Mouse (Mus musculus) intestine, embryonic 16.5 days (tissue): Measurements from ENCODE around the gene Miga1. TPM values are rescaled to one million over a fixed set of nuclear protein-coding genes. Genes with fewer than 3 reads are reported as not detected.
"Not testable (repeated sequence)": the region's sequence is repeated elsewhere in the genome, so short reads cannot be mapped to it uniquely, and the experiment has no call there.

Experiments
- ATAC-seq: fragments of 200-750 bp; cut with Nextera tagmentation; 2 replicates; pipeline ENCODE4 v1.8.0; 2017; ENCODE audit warnings: moderate TSS enrichment, moderate library complexity
- H3K27ac ChIP-seq: fragments of 300-500 bp; sonication (generic); 2 replicates; pipeline ENCODE4 v1.5.1; 2014; ENCODE audit warnings: mild to moderate bottlenecking, low read length
- H3K27me3 ChIP-seq: fragments of 300-500 bp; sonication (generic); replicated peaks from 2 replicates; pipeline ENCODE4 v1.6.1; 2014; ENCODE audit warnings: low read length, control low read depth, mixed read lengths; ENCODE audit not compliant: control insufficient read depth, insufficient read depth
- H3K36me3 ChIP-seq: fragments of 300-500 bp; sonication (generic); 2 replicates; pipeline ENCODE4 v1.6.1; 2014; ENCODE audit warnings: low read length, control low read depth; ENCODE audit not compliant: control insufficient read depth, insufficient read depth
- H3K4me1 ChIP-seq: fragments of 300-500 bp; sonication (generic); 2 replicates; pipeline ENCODE4 v1.6.1; 2014; ENCODE audit warnings: low read length, control low read depth, mixed read lengths; ENCODE audit not compliant: control insufficient read depth, insufficient read depth
- H3K4me2 ChIP-seq: fragments of 300-500 bp; sonication (generic); 2 replicates; pipeline ENCODE4 v1.6.1; 2014; ENCODE audit warnings: low read depth, low read length, control low read depth
- H3K4me3 ChIP-seq: fragments of 300-500 bp; sonication (generic); 2 replicates; pipeline ENCODE4 v1.5.1; 2014; ENCODE audit warnings: mild to moderate bottlenecking, low read length
- H3K9ac ChIP-seq: fragments of 300-500 bp; sonication (generic); 2 replicates; pipeline ENCODE4 v1.6.1; 2014; ENCODE audit warnings: low read depth, low read length
- H3K9me3 ChIP-seq: fragments of 300-500 bp; sonication (generic); 2 replicates; pipeline ENCODE4 v1.6.1; 2016; ENCODE audit warnings: low read length, control low read depth; ENCODE audit not compliant: control insufficient read depth
- WGBS: fragments of 180-500 bp; shearing (Covaris S2); extraction: QIAGEN DNeasy Blood & Tissue Kit; methylation state at CpG from one replicate; pipeline ENCODE4 v1.1.7; 2014; 5-methylcytosine and 5-hydroxymethylcytosine counted together
- polyA plus RNA-seq: library from polyadenylated mRNA; unstranded; fragments of >200 nt; fragmentation: Nextera tagmentation; extraction: Ambion mirVana; gene quantifications from 2 replicates; pipeline ENCODE4 v1.2.1, GENCODE M21; 2015

Gene Miga1
- polyA plus RNA-seq, 1 experiment from 2014 or later = 13.5 TPM

DNA sequence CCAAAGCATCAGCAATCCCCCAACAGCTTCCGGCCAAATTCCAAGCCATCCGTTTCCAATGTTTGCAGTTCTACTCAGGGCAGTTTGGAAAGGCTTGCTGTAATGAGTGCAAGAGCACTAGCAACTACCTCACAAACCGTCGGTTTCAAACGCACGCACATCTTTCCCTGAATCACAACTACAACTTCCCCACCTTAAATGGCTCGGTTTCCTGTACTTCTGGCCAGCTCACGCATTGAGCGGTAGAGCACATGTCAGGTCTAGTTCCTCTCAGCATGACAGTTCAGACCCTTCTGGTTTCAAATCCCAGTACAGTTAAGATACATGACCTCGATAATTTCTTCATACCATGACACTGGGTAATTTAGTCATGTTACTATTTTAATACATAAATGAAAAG is 6.6 kb downstream of the Miga1 start:
- Histone ChIP-seq H3K4me3 (no peak overlapping the region), H3K36me3 (peaks cover 12% of the 10 kb centered on the region; the same call in 1 of the 2 replicates), H3K9me3 (no peaks in the 10 kb centered on the region), H3K9ac (no peak overlapping the region), H3K4me1 (no peaks in the 10 kb centered on the region), H3K27ac (no peak overlapping the region), H3K27me3 (no peaks in the 10 kb centered on the region), H3K4me2 (no peak overlapping the region)
- no peak for ATAC-seq
- WGBS = 94% methylated on average over 10 of the region's 10 CpGs

DNA sequence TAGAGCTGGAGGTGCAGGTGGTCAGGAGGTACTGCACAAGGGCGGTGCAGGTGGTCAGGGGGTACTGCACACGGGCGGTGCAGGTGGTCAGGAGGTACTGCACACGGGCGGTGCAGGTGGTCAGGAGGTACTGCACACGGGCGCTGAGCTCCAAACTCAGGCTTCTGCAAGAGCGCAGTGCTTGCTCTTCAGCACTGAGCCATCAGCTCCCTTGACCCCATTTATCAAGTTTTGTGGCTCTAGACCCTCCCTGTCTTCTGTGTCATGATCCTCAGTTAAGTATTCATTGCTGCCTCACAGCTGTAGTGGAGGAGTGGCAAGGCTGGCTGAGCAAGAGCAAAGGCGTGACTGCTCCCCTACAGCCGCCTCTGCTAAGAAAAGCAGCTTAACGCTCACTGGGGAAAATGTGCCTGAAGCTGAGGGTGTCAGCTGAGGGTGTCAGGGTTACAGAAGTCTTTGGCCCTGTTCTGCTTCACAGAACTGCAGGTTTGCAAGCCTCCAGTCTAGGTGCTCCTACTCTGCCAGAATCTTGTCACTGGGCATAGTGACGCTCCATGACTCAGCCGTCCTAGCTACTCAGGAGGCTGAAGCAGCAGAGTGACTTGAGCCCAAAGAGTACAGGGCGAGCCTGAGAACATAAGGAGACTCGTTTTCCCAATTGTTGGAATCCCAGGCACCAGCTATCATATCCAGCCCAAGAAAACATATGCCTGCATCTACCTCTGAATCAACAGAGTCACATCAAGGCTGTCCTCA is 7.5 kb downstream of the Miga1 start:
- Histone ChIP-seq H3K4me1 (no peaks in the 10 kb centered on the region), H3K27me3 (no peaks in the 10 kb centered on the region)

GRCm38 (mm10) chr3:152332104-152332503 is 8.1 kb downstream of the Miga1 start:
- Histone ChIP-seq H3K27ac (no peak overlapping the region), H3K4me3 (no peak overlapping the region), H3K36me3 (peaks cover 12% of the 10 kb centered on the region; the same call in 1 of the 2 replicates), H3K4me1 (no peaks in the 10 kb centered on the region), H3K9ac (no peak overlapping the region), H3K27me3 (no peaks in the 10 kb centered on the region), H3K9me3 (no peaks in the 10 kb centered on the region), H3K4me2 (no peak overlapping the region)
- WGBS = 95% methylated on average over 4 of the region's 6 CpGs
- 0 out of 2 replicates have a peak, but pooled peaks have one; percentile 38 for ATAC-seq

More for the DNA sequence above, 7.5 kb downstream of the Miga1 start:
- Histone ChIP-seq H3K9me3 (no peaks in the 10 kb centered on the region), H3K9ac (no peak overlapping the region), H3K36me3 (peaks cover 12% of the 10 kb centered on the region; the same call in 1 of the 2 replicates), H3K4me3 (no peak overlapping the region), H3K27ac (no peak overlapping the region), H3K4me2 (no peak overlapping the region)
- ATAC-seq = peak; percentile 56
- 91% methylated on average over 15 of the region's 15 CpGs for WGBS

DNA sequence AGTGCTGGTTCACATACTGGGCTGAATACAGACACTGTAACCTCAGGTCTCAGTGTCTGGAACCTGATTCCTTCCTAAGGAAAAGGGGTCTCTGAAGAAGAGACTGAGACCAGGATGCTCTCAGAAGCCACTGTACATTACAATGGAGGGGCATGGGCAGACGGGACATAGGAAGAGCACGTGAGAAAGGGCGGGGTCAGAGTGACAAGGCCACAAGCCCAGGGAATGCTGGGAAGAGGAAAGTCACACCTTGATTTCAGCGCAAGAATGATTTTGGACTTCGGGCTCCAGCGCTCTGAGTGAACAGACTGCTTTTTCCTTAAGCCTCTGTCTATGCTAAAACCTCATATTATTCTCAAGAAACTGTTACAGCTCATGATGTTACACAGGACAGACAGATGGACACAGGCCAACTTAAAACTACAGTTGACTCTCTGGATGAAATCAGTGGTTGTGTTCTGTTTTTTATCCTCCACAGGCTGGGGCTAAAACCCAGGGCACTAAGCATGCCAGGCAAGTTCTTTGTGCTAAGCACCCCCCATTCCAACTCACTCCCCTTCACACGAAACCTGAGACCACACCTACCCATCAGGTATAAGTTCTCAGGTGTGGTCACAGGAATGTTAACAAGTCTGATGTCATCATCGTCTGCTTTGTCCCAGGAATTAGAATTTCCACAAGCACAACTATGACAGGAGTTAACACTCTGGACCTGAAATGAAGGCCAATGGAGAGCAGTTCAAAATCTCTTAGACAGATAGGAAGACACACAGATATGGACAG is 18.3 kb downstream of the Miga1 start:
- H3K9ac ChIP-seq = no peak overlapping the region
- peak overlapping the region; percentile 50 for H3K27ac ChIP-seq
- no peaks in the 10 kb centered on the region for H3K9me3 ChIP-seq
- H3K36me3 ChIP-seq = no peaks in the 10 kb centered on the region
- ATAC-seq = peak; percentile 85
- H3K4me1 ChIP-seq = no peaks in the 10 kb centered on the region
- no peak overlapping the region for H3K4me3 ChIP-seq
- no peak overlapping the region for H3K4me2 ChIP-seq
- 73% methylated on average over 8 of the region's 8 CpGs for WGBS
- no peaks in the 10 kb centered on the region for H3K27me3 ChIP-seq

- 89% methylated on average over 10 of the region's 10 CpGs for WGBS
- H3K4me1 ChIP-seq = no peaks in the 10 kb centered on the region
These were observed 19.1 kb downstream of the Miga1 start for GRCm38 (mm10) chr3:152320972-152321645.

DNA sequence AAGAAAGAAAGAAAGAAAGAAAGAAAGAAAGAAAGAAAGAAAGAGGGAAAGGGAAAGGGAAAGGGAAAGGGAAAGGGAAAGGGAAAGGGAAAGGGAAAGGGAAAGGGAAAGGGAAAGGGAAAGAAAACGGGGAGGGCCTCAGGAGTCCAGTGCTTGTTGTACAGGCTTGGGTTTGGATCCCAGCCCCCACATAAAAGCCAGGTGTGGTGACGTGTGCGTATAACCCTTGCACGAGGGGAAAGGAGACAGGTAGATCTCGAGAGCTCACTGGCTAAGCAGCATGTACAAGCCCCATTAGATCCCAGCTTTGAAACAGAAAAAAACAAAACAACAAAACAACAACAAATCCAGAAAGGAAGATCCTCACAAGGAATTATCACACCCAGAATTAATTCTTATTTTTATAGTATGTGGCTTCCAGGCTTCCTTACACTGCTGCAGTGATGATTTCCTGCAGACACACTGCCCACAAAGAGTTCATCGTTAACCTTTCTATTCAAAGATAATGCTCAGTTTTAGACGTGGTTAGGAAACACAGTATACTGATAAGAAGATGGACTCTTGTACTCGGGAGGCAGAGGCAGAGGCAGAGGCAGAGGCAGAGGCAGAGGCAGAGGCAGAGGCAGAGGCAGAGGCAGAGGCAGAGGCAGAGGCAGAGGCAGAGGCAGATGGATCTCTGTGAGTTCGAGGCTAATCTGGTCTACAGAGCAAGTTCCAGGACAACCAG is 23.6 kb downstream of the Miga1 start:
- peak; percentile 71 for ATAC-seq
- H3K27ac ChIP-seq, H3K27me3 ChIP-seq, H3K4me2 ChIP-seq, H3K9ac ChIP-seq, H3K36me3 ChIP-seq, H3K4me1 ChIP-seq, H3K4me3 ChIP-seq, H3K9me3 ChIP-seq: not testable (repeated sequence)
- 74% methylated on average over 9 of the region's 9 CpGs for WGBS

More at GRCm38 (mm10) chr3:152320972-152321645, 19.1 kb downstream of the Miga1 start:
- H3K4me3 ChIP-seq = no peak overlapping the region
- H3K36me3 ChIP-seq = no peaks in the 10 kb centered on the region
- ATAC-seq = peak; percentile 3; the same call in 1 of the 2 replicates
- no peak overlapping the region for H3K9ac ChIP-seq
- H3K27me3 ChIP-seq = no peaks in the 10 kb centered on the region
- H3K4me2 ChIP-seq = no peak overlapping the region
- no peak overlapping the region for H3K27ac ChIP-seq
- H3K9me3 ChIP-seq = no peaks in the 10 kb centered on the region

DNA sequence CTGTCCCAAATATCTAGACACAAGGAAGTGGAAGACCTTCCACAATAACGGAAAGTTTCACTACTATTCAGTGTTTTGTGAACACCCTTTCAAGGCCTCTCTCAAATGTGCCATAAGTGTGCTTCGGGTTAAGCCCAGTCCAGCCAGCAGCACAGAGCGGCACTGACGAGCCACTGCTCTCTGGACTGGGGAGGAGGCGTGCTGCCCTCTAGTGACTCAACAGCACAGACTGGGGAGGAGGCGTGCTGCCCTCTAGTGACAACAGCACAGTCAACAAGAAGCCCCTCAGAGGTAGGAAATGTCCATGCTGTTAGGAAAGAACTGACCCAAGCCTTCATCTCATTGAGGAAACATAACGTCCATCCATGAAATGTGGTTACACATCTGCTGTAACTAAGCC is 24.6 kb downstream of the Miga1 start:
- 11% methylated on average over 7 of the region's 7 CpGs for WGBS
- Histone ChIP-seq H3K4me2 (no peak overlapping the region), H3K4me3 (no peak overlapping the region), H3K9me3 (no peaks in the 10 kb centered on the region), H3K36me3 (peaks cover 3% of the 10 kb centered on the region; the same call in 1 of the 2 replicates), H3K4me1 (no peaks in the 10 kb centered on the region), H3K27me3 (no peaks in the 10 kb centered on the region), H3K27ac (no peak overlapping the region), H3K9ac (no peak overlapping the region)
- ATAC-seq = peak; percentile 90

DNA sequence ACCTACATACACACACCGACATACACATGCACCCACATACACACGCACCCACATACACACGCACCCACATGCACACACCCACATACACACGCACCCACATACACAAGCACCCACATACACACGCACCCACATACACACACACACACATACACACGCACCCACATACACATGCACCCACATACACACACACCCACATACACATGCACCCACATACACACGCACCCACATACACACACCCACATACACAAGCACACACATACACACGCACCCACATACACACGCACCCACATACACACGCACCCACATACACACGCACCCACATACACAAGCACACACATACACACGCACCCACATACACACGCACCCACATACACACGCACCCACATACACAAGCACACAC is 25.5 kb downstream of the Miga1 start:
- not testable (repeated sequence) for H3K36me3 ChIP-seq, H3K9me3 ChIP-seq, H3K4me3 ChIP-seq, H3K27me3 ChIP-seq, H3K4me2 ChIP-seq, H3K9ac ChIP-seq, ATAC-seq, H3K27ac ChIP-seq, H3K4me1 ChIP-seq
- 80% methylated on average over 14 of the region's 14 CpGs for WGBS
